Mouse (Mus musculus): ENCODE results near the gene Hdac9. TPM values are rescaled to one million over a fixed set of nuclear protein-coding genes. Genes with fewer than 3 reads are reported as not detected.
"Not testable (repeated sequence)": the region's sequence is repeated elsewhere in the genome, so short reads cannot be mapped to it uniquely, and the experiment has no call there.

Hdac9 gene
- polyA plus RNA-seq, 1 experiment, result not detected

GRCm38 (mm10) chr12:34489629-34490028 is 427.3 kb downstream of the Hdac9 start:
- no peaks in the 10 kb centered on the region for H3K36me3 ChIP-seq (replicated peaks; ENCODE audit: low read length)
- H3K27me3 ChIP-seq (replicated peaks), result no peaks in the 10 kb centered on the region
- no peak for TF ChIP-seq FLI1 (IDR thresholded peaks at IDR 0.05; ENCODE audit: low read length)
- TF ChIP-seq GATA1 (IDR thresholded peaks at IDR 0.05; ENCODE audit: borderline replicate concordance, low read length), result no peak
- H3K4me3 ChIP-seq (replicated peaks), result no peak overlapping the region
- H3K9me3 ChIP-seq, result no peaks in the 10 kb centered on the region
- no peaks in the 10 kb centered on the region for H3K4me1 ChIP-seq

- H3K4me1 ChIP-seq, result no peaks in the 10 kb centered on the region
- no peaks in the 10 kb centered on the region for H3K27me3 ChIP-seq (replicated peaks)
- H3K9me3 ChIP-seq, result no peaks in the 10 kb centered on the region
- H3K4me3 ChIP-seq (replicated peaks), result no peak overlapping the region
- no peaks in the 10 kb centered on the region for H3K36me3 ChIP-seq (replicated peaks; ENCODE audit: low read length)
- TF ChIP-seq GATA1 (IDR thresholded peaks at IDR 0.05; ENCODE audit: borderline replicate concordance, low read length), result no peak
- TF ChIP-seq FLI1 (IDR thresholded peaks at IDR 0.05; ENCODE audit: low read length), result no peak
These were observed 429.2 kb downstream of the Hdac9 start for GRCm38 (mm10) chr12:34487666-34488065.

GRCm38 (mm10) chr12:34487021-34487420 is 429.9 kb downstream of the Hdac9 start:
- H3K9me3 ChIP-seq, result no peaks in the 10 kb centered on the region
- no peaks in the 10 kb centered on the region for H3K27me3 ChIP-seq (replicated peaks)
- no peaks in the 10 kb centered on the region for H3K36me3 ChIP-seq (replicated peaks; ENCODE audit: low read length)
- TF ChIP-seq GATA1 (IDR thresholded peaks at IDR 0.05; ENCODE audit: borderline replicate concordance, low read length), result no peak
- TF ChIP-seq FLI1 (IDR thresholded peaks at IDR 0.05; ENCODE audit: low read length), result no peak
- H3K4me3 ChIP-seq (replicated peaks), result no peak overlapping the region
- H3K4me1 ChIP-seq, result no peaks in the 10 kb centered on the region

GRCm38 (mm10) chr12:34486016-34486415 is 430.9 kb downstream of the Hdac9 start:
- Histone ChIP-seq H3K27me3 (replicated peaks) (no peaks in the 10 kb centered on the region), H3K4me1 (no peaks in the 10 kb centered on the region), H3K36me3 (replicated peaks; ENCODE audit: low read length) (no peaks in the 10 kb centered on the region), H3K4me3 (replicated peaks) (no peak overlapping the region), H3K9me3 (no peaks in the 10 kb centered on the region)
- TF ChIP-seq GATA1 (IDR thresholded peaks at IDR 0.05; ENCODE audit: borderline replicate concordance, low read length) (no peak), FLI1 (IDR thresholded peaks at IDR 0.05; ENCODE audit: low read length) (no peak)

GRCm38 (mm10) chr12:34481702-34482101 is 435.2 kb downstream of the Hdac9 start:
- H3K4me3 ChIP-seq (replicated peaks), result no peak overlapping the region
- H3K9me3 ChIP-seq, result no peaks in the 10 kb centered on the region
- no peaks in the 10 kb centered on the region for H3K36me3 ChIP-seq (replicated peaks; ENCODE audit: low read length)
- H3K27me3 ChIP-seq (replicated peaks), result no peaks in the 10 kb centered on the region
- no peak for TF ChIP-seq GATA1 (IDR thresholded peaks at IDR 0.05; ENCODE audit: borderline replicate concordance, low read length)
- no peak for TF ChIP-seq FLI1 (IDR thresholded peaks at IDR 0.05; ENCODE audit: low read length)
- H3K4me1 ChIP-seq, result no peaks in the 10 kb centered on the region

GRCm38 (mm10) chr12:34472949-34473651 is 443.8 kb downstream of the Hdac9 start:
- H3K9me3 ChIP-seq, result no peaks in the 10 kb centered on the region
- no peaks in the 10 kb centered on the region for H3K36me3 ChIP-seq (replicated peaks; ENCODE audit: low read length)
- no peaks in the 10 kb centered on the region for H3K27me3 ChIP-seq (replicated peaks)
- no peak for TF ChIP-seq GATA1 (IDR thresholded peaks at IDR 0.05; ENCODE audit: borderline replicate concordance, low read length)
- TF ChIP-seq FLI1 (IDR thresholded peaks at IDR 0.05; ENCODE audit: low read length), result no peak
- H3K4me3 ChIP-seq (replicated peaks), result no peak overlapping the region
- 0 out of 2 replicates have a peak, but pooled peaks cover 4% of the 10 kb centered on the region for H3K4me1 ChIP-seq

GRCm38 (mm10) chr12:34472542-34472941 is 444.4 kb downstream of the Hdac9 start:
- H3K9me3 ChIP-seq, result no peaks in the 10 kb centered on the region
- TF ChIP-seq FLI1 (IDR thresholded peaks at IDR 0.05; ENCODE audit: low read length), result no peak
- no peak for TF ChIP-seq GATA1 (IDR thresholded peaks at IDR 0.05; ENCODE audit: borderline replicate concordance, low read length)
- no peaks in the 10 kb centered on the region for H3K36me3 ChIP-seq (replicated peaks; ENCODE audit: low read length)
- no peaks in the 10 kb centered on the region for H3K27me3 ChIP-seq (replicated peaks)
- H3K4me1 ChIP-seq, result 0 out of 2 replicates have a peak, but pooled peaks cover 4% of the 10 kb centered on the region
- H3K4me3 ChIP-seq (replicated peaks), result peak overlapping the region; percentile 33

GRCm38 (mm10) chr12:34461728-34462127 is 455.2 kb downstream of the Hdac9 start:
- no peaks in the 10 kb centered on the region for H3K9me3 ChIP-seq
- H3K4me1 ChIP-seq, result no peaks in the 10 kb centered on the region
- H3K36me3 ChIP-seq (replicated peaks; ENCODE audit: low read length), result no peaks in the 10 kb centered on the region
- H3K27me3 ChIP-seq (replicated peaks), result no peaks in the 10 kb centered on the region
- H3K4me3 ChIP-seq (replicated peaks), result no peak overlapping the region
- TF ChIP-seq FLI1 (IDR thresholded peaks at IDR 0.05; ENCODE audit: low read length) (no peak), GATA1 (IDR thresholded peaks at IDR 0.05; ENCODE audit: borderline replicate concordance, low read length) (no peak)

GRCm38 (mm10) chr12:34452643-34453042 is 464.3 kb downstream of the Hdac9 start:
- Histone ChIP-seq H3K4me1 (no peaks in the 10 kb centered on the region; the same call in 1 of the 2 replicates), H3K27me3 (replicated peaks) (no peaks in the 10 kb centered on the region), H3K9me3 (no peaks in the 10 kb centered on the region), H3K36me3 (replicated peaks; ENCODE audit: low read length) (no peaks in the 10 kb centered on the region), H3K4me3 (replicated peaks) (no peak overlapping the region)
- TF ChIP-seq FLI1 (IDR thresholded peaks at IDR 0.05; ENCODE audit: low read length) (no peak), GATA1 (IDR thresholded peaks at IDR 0.05; ENCODE audit: borderline replicate concordance, low read length) (no peak)

GRCm38 (mm10) chr12:34451198-34451597 is 465.7 kb downstream of the Hdac9 start:
- TF ChIP-seq FLI1 (IDR thresholded peaks at IDR 0.05; ENCODE audit: low read length), result no peak
- TF ChIP-seq GATA1 (IDR thresholded peaks at IDR 0.05; ENCODE audit: borderline replicate concordance, low read length), result no peak
- H3K9me3 ChIP-seq, result no peaks in the 10 kb centered on the region
- no peaks in the 10 kb centered on the region for H3K27me3 ChIP-seq (replicated peaks)
- no peak overlapping the region for H3K4me3 ChIP-seq (replicated peaks)
- no peaks in the 10 kb centered on the region for H3K36me3 ChIP-seq (replicated peaks; ENCODE audit: low read length)
- no peaks in the 10 kb centered on the region; the same call in 1 of the 2 replicates for H3K4me1 ChIP-seq

- H3K27me3 ChIP-seq (replicated peaks); H3K4me1 ChIP-seq; H3K4me3 ChIP-seq (replicated peaks); H3K36me3 ChIP-seq (replicated peaks; ENCODE audit: low read length); H3K9me3 ChIP-seq: not testable (repeated sequence)
These were observed 472.2 kb downstream of the Hdac9 start for GRCm38 (mm10) chr12:34444724-34445123.
